11 mouse cellular contexts compared by ENCODE assay signal in the genomic region with DNA sequence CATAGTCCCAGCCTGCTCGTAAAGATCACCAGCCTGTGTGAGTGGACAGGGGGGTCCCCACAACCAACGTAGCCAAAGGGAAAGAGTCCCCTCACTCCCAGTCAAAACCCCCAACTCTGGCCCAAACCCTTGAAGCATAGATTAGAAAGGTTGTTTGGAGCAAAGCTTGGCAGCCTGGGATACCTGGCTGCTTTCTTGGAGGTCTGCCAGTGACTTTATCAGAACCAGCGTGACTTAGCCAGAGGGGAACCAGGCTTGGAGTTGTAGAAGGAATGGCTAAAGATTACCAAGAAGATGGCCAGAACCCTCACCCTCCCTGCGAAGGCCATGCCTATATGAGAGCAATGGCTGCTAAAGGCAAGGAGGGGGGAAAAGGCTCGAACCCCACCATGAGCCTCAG. TPM values are rescaled to one million over a fixed set of nuclear protein-coding genes. Genes with fewer than 3 reads are reported as not detected.
DNase-seq lines count a peak whose midpoint lies in the region; TF ChIP-seq lines count a peak whose summit lies in the region.
"Had no signal": no experiment of that assay in that cellular context is flagged by ENCODE, and none has a peak within 500 bp of the region (broad histone marks: within the 10 kb centered on the region; RNA-seq: fewer than 3 reads in every experiment).

No protein-coding gene starts in this region.

- peaks cover 17 to 34% of the 10 kb centered on the region in 2 experiments for H3K4me1 ChIP-seq in MEL (ENCODE audit: control insufficient read depth in 1 of 2, insufficient read depth in 2 of 2, low read length in 2 of 2)

- intact Hi-C loops in gastrocnemius, postnatal 36 days (cut with DNase I) = no loop called here

- H3K9ac ChIP-seq in MEL (ENCODE audit: control insufficient read depth, low read depth, low read length, poor library complexity, severe bottlenecking) = no peak overlapping the region
- H3K9ac ChIP-seq: forebrain, embryonic 15.5 days had no signal

- peak; percentile 28 to 39; a peak in 2 of 4 replicates for TF ChIP-seq EP300 in MEL (IDR thresholded peaks at IDR 0.05; ENCODE audit: low read depth in 1 of 2, low read length in 2 of 2)

- DNase-seq in heart, adult 11 months = peak; percentile 93
- no peak for DNase-seq in heart, adult 9 months (ENCODE audit: low spot score in 2 of 2)
- peak; percentile 60 for DNase-seq in MEL (ENCODE audit: low read depth, low spot score)
- peak; percentile 44 for DNase-seq in heart, postnatal 4 days
- peak; percentile 50 to 66 for DNase-seq in kidney, postnatal 36 days
- no peak for DNase-seq in right cerebral cortex, adult 18-20 months
- DNase-seq in thymus, adult 18-20 months = no peak
- no peak for DNase-seq in gastrocnemius, postnatal 36 days
- DNase-seq: adrenal gland, adult 8-10 months had no signal

- TF ChIP-seq CTCF in MEL (IDR thresholded peaks at IDR 0.05 in 2 of 3, conservative IDR thresholded peaks at IDR 0.05 in 1 of 3; ENCODE audit: control insufficient read depth in 1 of 3, insufficient read depth in 1 of 3, low read depth in 2 of 3, low read length in 3 of 3, poor library complexity in 1 of 3, severe bottlenecking in 1 of 3) = no peak

- peak overlapping the region; percentile 24 for H3K27ac ChIP-seq in MEL (ENCODE audit: control insufficient read depth, low read depth, low read length)
- H3K27ac ChIP-seq: forebrain, embryonic 15.5 days had no signal

- TF ChIP-seq POLR2A in MEL (IDR thresholded peaks at IDR 0.05; ENCODE audit: control insufficient read depth in 1 of 2, insufficient read depth in 1 of 2, low read depth in 1 of 2, low read length in 2 of 2, poor library complexity in 1 of 2) = no peak

- H3K4me3 ChIP-seq in MEL (ENCODE audit: control insufficient read depth in 1 of 2, insufficient read depth in 1 of 2, low read depth in 2 of 2, low read length in 2 of 2) = no peak overlapping the region
- H3K4me3 ChIP-seq: forebrain, embryonic 15.5 days; myocyte had no signal

- no peaks in the 10 kb centered on the region for H3K9me3 ChIP-seq in MEL (replicated peaks; ENCODE audit: insufficient read depth, low read length)
- H3K9me3 ChIP-seq: forebrain, embryonic 15.5 days had no signal

- H3K27me3 ChIP-seq in MEL (ENCODE audit: control insufficient read depth in 1 of 2, insufficient read depth in 2 of 2, low read length in 2 of 2) = no peaks in the 10 kb centered on the region
- H3K27me3 ChIP-seq: forebrain, embryonic 15.5 days had no signal

- peaks cover 2% of the 10 kb centered on the region; the same call in 1 of the 2 replicates for H3K79me2 ChIP-seq in MEL (ENCODE audit: control insufficient read depth, insufficient read depth, low read length, poor library complexity)

- TF ChIP-seq RAD21 in MEL (IDR thresholded peaks at IDR 0.05; ENCODE audit: low read depth, low read length) = no peak

- H3K36me3 ChIP-seq in MEL (ENCODE audit: control insufficient read depth in 1 of 2, insufficient read depth in 2 of 2, low read length in 2 of 2) = peaks cover 4 to 31% of the 10 kb centered on the region in 2 experiments
- H3K36me3 ChIP-seq: forebrain, embryonic 15.5 days had no signal

TF ChIP-seq in MEL, 35 proteins besides CTCF, POLR2A, EP300 and RAD21:
- peak; percentile 40; the same call in 1 of the 2 replicates for TF ChIP-seq GATA1 (IDR thresholded peaks at IDR 0.05; ENCODE audit: low read depth, low read length)
- no peak for TF ChIP-seq ZKSCAN1 (IDR thresholded peaks at IDR 0.05; ENCODE audit: low read depth, low read length)
- no peak for TF ChIP-seq ZNF384 (IDR thresholded peaks at IDR 0.05; ENCODE audit: low read depth, low read length)
- TF ChIP-seq MAZ (IDR thresholded peaks at IDR 0.05; ENCODE audit: low read depth, low read length) = no peak
- no peak for TF ChIP-seq GABPA (IDR thresholded peaks at IDR 0.05; ENCODE audit: low read depth, low read length)
- TF ChIP-seq E2F4 (IDR thresholded peaks at IDR 0.05; ENCODE audit: borderline replicate concordance, low read depth, low read length) = no peak
- no peak for TF ChIP-seq MAFK (IDR thresholded peaks at IDR 0.05; ENCODE audit: borderline replicate concordance, low read depth, low read length)
- 0 out of 2 replicates have a peak, but pooled peaks have one; percentile 36 for TF ChIP-seq ETS1 (IDR thresholded peaks at IDR 0.05; ENCODE audit: low read depth, low read length)
- 0 out of 2 replicates have a peak, but pooled peaks have one; percentile 27 for TF ChIP-seq BHLHE40 (IDR thresholded peaks at IDR 0.05; ENCODE audit: borderline replicate concordance, low read depth, low read length)
- TF ChIP-seq ZMIZ1 (IDR thresholded peaks at IDR 0.05; ENCODE audit: low read depth, low read length) = no peak
- no peak for TF ChIP-seq TAL1 (IDR thresholded peaks at IDR 0.05; ENCODE audit: low read length)

RNA-seq across cellular contexts. Expression of a gene that starts 57.7 kb away (rescaled TPM):
- 76.6 and 92.6 TPM in 2 replicates for total RNA-seq in MEL (2012; rRNA removed)
- 10 to 100 TPM; 37.4 to 95.5 TPM for polyA plus RNA-seq in MEL (2012; ENCODE audit: insufficient read depth in 1 of 2, insufficient read length in 2 of 2, low read depth in 1 of 2, low replicate concordance in 2 of 2, missing spikeins in 1 of 2)
- total RNA-seq in heart, postnatal 4 days (2021) = 100 to 1,000 TPM; 169 to 172 TPM
- 1 to 10 TPM; 6.6 to 6.7 TPM for total RNA-seq in gastrocnemius, postnatal 36 days (2021)

Comparison
In these comparisons a context has a peak if more than half of its experiments do, and no peak if none do; other contexts are left out.
1. DNase-seq: peak in heart, adult 11 months (single experiment), MEL (single experiment), heart, postnatal 4 days (single experiment) and kidney, postnatal 36 days (2 of 2); none in heart, adult 9 months (0 of 2), right cerebral cortex, adult 18-20 months (single experiment), thymus, adult 18-20 months (0 of 2) and gastrocnemius, postnatal 36 days (0 of 2).
2. RNA of a gene that starts 57.7 kb away (total RNA-seq): 169 to 172 TPM in heart, postnatal 4 days and 76.6 to 92.6 TPM in MEL; 6.6 to 6.7 TPM in gastrocnemius, postnatal 36 days; every median in the first group is over 10 times any median in the second.